Mouse (Mus musculus) myocyte (in vitro differentiated cells): ENCODE data around the gene Rrp36.

Experiments
- CEBPB ChIP-seq: IDR thresholded peaks from 2 replicates; pipeline ENCODE4 v1.6.1; 2011; ENCODE audit warnings: mild to moderate bottlenecking, moderate library complexity; ENCODE audit not compliant: poor library complexity, insufficient read depth, severe bottlenecking
- E2F4 ChIP-seq: IDR thresholded peaks from one replicate; pipeline ENCODE4 v1.6.1; 2011; ENCODE audit warnings: mild to moderate bottlenecking, control low read depth, moderate library complexity; ENCODE audit not compliant: insufficient read depth
- MAX ChIP-seq: IDR thresholded peaks from one replicate; pipeline ENCODE4 v1.6.1; 2011; ENCODE audit warnings: low read depth, mild to moderate bottlenecking, control low read depth
- MYOD1 ChIP-seq, 3 experiments: IDR thresholded peaks; one replicate each; pipeline ENCODE4 v1.6.1; 2011; ENCODE audit warnings: control low read depth in 2 of 3, low read depth in 2 of 3, mild to moderate bottlenecking in 2 of 3, moderate library complexity in 1 of 3; ENCODE audit not compliant: insufficient read length in 2 of 3, control insufficient read depth in 1 of 3
- MYOG ChIP-seq, 3 experiments: IDR thresholded peaks; one replicate each; pipeline ENCODE4 v1.6.1; 2011; ENCODE audit warnings: control low read depth in 2 of 3, low read depth in 2 of 3, mild to moderate bottlenecking in 2 of 3; ENCODE audit not compliant: insufficient read length in 2 of 3, control insufficient read depth in 1 of 3, insufficient read depth in 1 of 3
- POLR2A ChIP-seq: IDR thresholded peaks from one replicate; pipeline ENCODE4 v1.6.1; 2011; ENCODE audit warnings: low read depth, mild to moderate bottlenecking, control low read depth, moderate library complexity; ENCODE audit not compliant: insufficient read length
- POLR2AphosphoS2 ChIP-seq: IDR thresholded peaks from one replicate; pipeline ENCODE4 v1.6.1; 2011; ENCODE audit warnings: low read depth, control low read depth; ENCODE audit not compliant: insufficient read length
- REST ChIP-seq: IDR thresholded peaks from one replicate; pipeline ENCODE4 v1.6.1; 2011; ENCODE audit warnings: mild to moderate bottlenecking, control low read depth, moderate library complexity; ENCODE audit not compliant: insufficient read depth, insufficient read length
- TCF12 ChIP-seq: IDR thresholded peaks from one replicate; pipeline ENCODE4 v1.6.1; 2011; ENCODE audit warnings: mild to moderate bottlenecking, control low read depth; ENCODE audit not compliant: poor library complexity, insufficient read depth, severe bottlenecking
- TCF3 ChIP-seq: IDR thresholded peaks from one replicate; pipeline ENCODE4 v1.6.1; 2011; ENCODE audit warnings: low read depth, control low read depth; ENCODE audit not compliant: insufficient read length
- USF1 ChIP-seq: IDR thresholded peaks from one replicate; pipeline ENCODE4 v1.6.1; 2011; ENCODE audit warnings: low read depth, mild to moderate bottlenecking, control low read depth, moderate library complexity

DNA sequence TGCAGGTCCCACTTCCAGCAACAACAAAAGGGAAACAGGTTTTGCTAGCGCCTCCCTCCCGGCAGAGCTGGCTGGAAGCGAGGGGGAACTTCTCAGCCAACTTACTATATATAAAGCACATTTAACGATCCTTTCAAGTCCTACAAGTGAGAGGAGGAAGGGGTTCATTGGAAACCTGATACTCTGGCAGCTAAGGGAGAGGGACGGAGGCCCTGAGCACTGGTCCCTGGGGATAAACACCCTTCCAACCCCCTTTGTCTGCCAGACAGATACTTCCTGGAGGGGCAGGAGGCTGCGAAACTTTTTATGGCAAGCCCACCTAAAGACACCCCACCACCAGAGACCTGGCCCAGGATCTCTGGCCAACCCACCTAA is 55.8 kb downstream of the Rrp36 start:
- TF ChIP-seq POLR2A (no peak), CEBPB (no peak), E2F4 (no peak), USF1 (no peak), MAX (no peak), TCF3 (no peak), POLR2AphosphoS2 (no peak), TCF12 (no peak), MYOD1 (IDR thresholded peaks at IDR 0.05; ENCODE audit: control insufficient read depth in 1 of 3, insufficient read length in 2 of 3, low read depth in 2 of 3) (no peak), REST (no peak), MYOG (IDR thresholded peaks at IDR 0.05; ENCODE audit: control insufficient read depth in 1 of 3, insufficient read depth in 1 of 3, insufficient read length in 2 of 3, low read depth in 2 of 3) (no peak)
